Mouse (Mus musculus) heart, embryonic 12.5 days (tissue): Measurements from ENCODE around the gene Mageb2. TPM values are rescaled to one million over a fixed set of nuclear protein-coding genes. Genes with fewer than 3 reads are reported as not detected.
"Not testable (repeated sequence)": the region's sequence is repeated elsewhere in the genome, so short reads cannot be mapped to it uniquely, and the experiment has no call there.

ENCODE experiments used
- ATAC-seq: fragments of 200-750 bp; cut with Nextera tagmentation; 2 replicates; pipeline ENCODE4 v1.8.0; 2017; ENCODE audit warnings: moderate TSS enrichment, moderate library complexity; ENCODE audit not compliant: insufficient number of reproducible peaks, low FRiP score
- H3K27ac ChIP-seq: fragments of 300-500 bp; sonication (generic); 2 replicates; pipeline ENCODE4 v1.5.1; 2016; ENCODE audit warnings: mild to moderate bottlenecking, moderate library complexity; ENCODE audit not compliant: poor library complexity, severe bottlenecking
- H3K27me3 ChIP-seq: fragments of 300-500 bp; sonication (generic); replicated peaks from 2 replicates; pipeline ENCODE4 v1.6.1; 2016; ENCODE audit warnings: mild to moderate bottlenecking, moderate library complexity
- H3K36me3 ChIP-seq: fragments of 300-500 bp; sonication (generic); 2 replicates; pipeline ENCODE4 v1.6.1; 2016; ENCODE audit warnings: mild to moderate bottlenecking, moderate library complexity
- H3K4me1 ChIP-seq: fragments of 300-500 bp; sonication (generic); replicated peaks from 2 replicates; pipeline ENCODE4 v1.6.1; 2016; ENCODE audit warnings: mild to moderate bottlenecking
- H3K4me2 ChIP-seq: fragments of 300-500 bp; sonication (generic); 2 replicates; pipeline ENCODE4 v1.6.1; 2016; ENCODE audit warnings: mild to moderate bottlenecking, moderate library complexity
- H3K4me3 ChIP-seq: fragments of 300-500 bp; sonication (generic); 2 replicates; pipeline ENCODE4 v1.5.1; 2016; ENCODE audit warnings: mild to moderate bottlenecking
- H3K9ac ChIP-seq: fragments of 300-500 bp; sonication (generic); 2 replicates; pipeline ENCODE4 v1.6.1; 2016; ENCODE audit warnings: mild to moderate bottlenecking, moderate library complexity
- H3K9me3 ChIP-seq: fragments of 300-500 bp; sonication (generic); replicated peaks from 2 replicates; pipeline ENCODE4 v1.6.1; 2016; ENCODE audit warnings: mild to moderate bottlenecking, moderate library complexity
- WGBS: fragments of 180-500 bp; shearing (Covaris S2); methylation state at CpG from one replicate; pipeline ENCODE4 v1.1.7; 2016; 5-methylcytosine and 5-hydroxymethylcytosine counted together
- polyA plus RNA-seq: library from polyadenylated mRNA; unstranded; fragments of >200 nt; fragmentation: Nextera tagmentation; extraction: Ambion mirVana; gene quantifications from 2 replicates; pipeline ENCODE4 v1.2.1, GENCODE M21; 2016

The Mageb2 gene
- polyA plus RNA-seq: not detected in 2 replicates

- H3K9me3 ChIP-seq, H3K4me2 ChIP-seq: not testable (repeated sequence)
- 68% methylated on average over 2 of the region's 2 CpGs for WGBS
Observed at GRCm38 (mm10) chrX:91331390-91331789, at the start of gene Mageb2. Gene Mageb2 (plus strand): TSS chrX:91331690.

GRCm38 (mm10) chrX:91313256-91313655 lies 18.2 kb upstream of the Mageb2 start:
- H3K4me2 ChIP-seq, H3K27ac ChIP-seq, H3K9ac ChIP-seq, H3K9me3 ChIP-seq, H3K36me3 ChIP-seq, H3K4me3 ChIP-seq, H3K4me1 ChIP-seq, H3K27me3 ChIP-seq, ATAC-seq: not testable (repeated sequence)
- WGBS: 89% methylated on average over 9 of the region's 9 CpGs

More at GRCm38 (mm10) chrX:91331390-91331789, at the start of gene Mageb2:
- not testable (repeated sequence) for H3K27ac ChIP-seq, H3K4me1 ChIP-seq, H3K4me3 ChIP-seq, H3K27me3 ChIP-seq, ATAC-seq, H3K9ac ChIP-seq, H3K36me3 ChIP-seq

Other genes with a start within 250 kb of the Mageb2 start
- not detected in 2 replicates for gene Gm5072, start 60.8 kb downstream of the Mageb2 start, polyA plus RNA-seq
- not detected in 2 replicates for gene Gm8914, start 148.4 kb downstream of the Mageb2 start, polyA plus RNA-seq
- gene 1700084M14Rik, start 244.2 kb downstream of the Mageb2 start, polyA plus RNA-seq: not detected in 2 replicates